Mouse (Mus musculus) C2C12 (cell line): ENCODE results near the gene Zc3h12b.

Experiments
- CEBPB ChIP-seq: IDR thresholded peaks from one replicate; pipeline ENCODE4 v1.6.1; 2011; ENCODE audit warnings: low read depth, mild to moderate bottlenecking, control low read depth, moderate library complexity
- CTCF ChIP-seq: IDR thresholded peaks from one replicate; pipeline ENCODE4 v1.5.1; 2011; ENCODE audit not compliant: control insufficient read depth, insufficient read depth, insufficient read length
- MAX ChIP-seq: IDR thresholded peaks from one replicate; pipeline ENCODE4 v1.6.1; 2011; ENCODE audit warnings: mild to moderate bottlenecking, control low read depth
- MYOG ChIP-seq: IDR thresholded peaks from one replicate; pipeline ENCODE4 v1.6.1; 2011; ENCODE audit not compliant: control insufficient read depth, insufficient read length; ENCODE audit errors: extremely low read depth
- USF1 ChIP-seq: IDR thresholded peaks from one replicate; pipeline ENCODE4 v1.6.1; 2011; ENCODE audit warnings: low read depth, mild to moderate bottlenecking, control low read depth, moderate library complexity

DNA sequence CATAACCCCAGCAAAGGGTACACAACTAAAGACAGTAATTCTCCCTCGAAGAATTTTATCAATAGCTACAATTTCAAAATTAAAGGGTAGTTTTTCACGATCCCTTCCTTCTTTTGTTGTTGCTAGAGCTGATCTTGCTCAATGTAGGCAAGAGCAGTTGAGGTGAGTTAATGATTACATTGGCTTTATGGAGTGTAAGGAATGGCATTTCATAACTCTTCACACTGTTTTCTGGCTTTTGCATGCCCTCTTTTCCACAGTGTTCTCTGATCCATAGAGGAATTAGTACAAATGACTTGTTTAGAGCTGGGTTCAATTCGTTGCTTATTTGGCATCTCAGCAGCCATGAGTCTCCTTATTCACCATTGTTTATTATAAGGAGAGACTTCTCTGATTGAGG lies 84.4 kb downstream of the Zc3h12b start:
- TF ChIP-seq CTCF = no peak
- TF ChIP-seq MAX = no peak
- TF ChIP-seq CEBPB = no peak
- no peak for TF ChIP-seq USF1
- TF ChIP-seq MYOG = no peak
